Mouse (Mus musculus) stomach, postnatal 0 days (tissue): ENCODE measurements around the gene Ckap2l.

Source experiments
- CTCF ChIP-seq: IDR thresholded peaks from 2 replicates; pipeline ENCODE4 v1.5.1; 2016; ENCODE audit warnings: antibody characterized with exemption, low read depth, mild to moderate bottlenecking, moderate library complexity
- EP300 ChIP-seq: optimal IDR thresholded peaks from 2 replicates; pipeline ENCODE3; 2016; ENCODE audit warnings: antibody characterized with exemption

- TF ChIP-seq EP300 (no peak), CTCF (no peak)
Observed at GRCm38 (mm10) chr2:129243786-129244185, 53.2 kb downstream of the Ckap2l start.
